Mouse (Mus musculus): ENCODE measurements around the gene Ano10. TPM values are rescaled to one million over a fixed set of nuclear protein-coding genes. Genes with fewer than 3 reads are reported as not detected.

Gene Ano10
- total RNA-seq, 2 experiments from 2014 or later, result 83.6 to 151 TPM

DNA sequence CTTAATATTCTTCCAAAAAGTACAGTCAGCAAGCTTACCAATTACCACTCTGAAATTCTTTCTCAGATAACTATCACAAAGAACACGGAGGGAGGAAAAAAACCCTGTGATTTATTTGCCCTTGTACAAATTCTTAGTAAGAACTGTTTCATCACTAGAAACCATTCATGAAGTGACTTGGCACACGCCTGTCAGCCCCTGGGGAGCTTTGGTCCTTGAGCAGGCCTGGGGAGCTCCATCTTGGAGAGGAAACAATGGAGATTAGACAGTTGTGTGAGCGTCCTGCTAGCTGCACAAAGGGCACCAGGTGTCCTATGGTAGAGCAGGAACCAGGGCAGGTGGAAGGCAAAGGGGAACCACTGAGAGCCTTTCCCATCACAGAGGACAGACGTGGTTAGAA lies 48.8 kb downstream of the Ano10 start:
- DNase-seq, result no peak

DNA sequence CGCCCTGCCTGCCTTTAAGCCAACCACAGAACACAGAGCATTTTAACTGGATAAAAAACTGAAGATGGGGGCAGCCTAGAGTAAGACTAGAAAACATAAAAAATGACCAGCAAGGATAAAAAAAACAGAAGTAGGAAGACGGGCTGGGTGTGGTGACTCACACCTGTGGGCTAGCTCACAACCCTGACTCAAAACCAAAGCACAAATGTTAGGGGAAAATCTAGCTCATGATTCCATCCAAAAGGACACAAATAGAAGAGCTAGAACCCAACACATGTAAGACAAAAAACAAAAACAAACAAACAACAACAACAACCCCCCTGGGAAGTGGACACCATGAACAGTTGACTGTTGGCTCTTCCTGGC lies 49.4 kb downstream of the Ano10 start:
- DNase-seq, result no peak

DNA sequence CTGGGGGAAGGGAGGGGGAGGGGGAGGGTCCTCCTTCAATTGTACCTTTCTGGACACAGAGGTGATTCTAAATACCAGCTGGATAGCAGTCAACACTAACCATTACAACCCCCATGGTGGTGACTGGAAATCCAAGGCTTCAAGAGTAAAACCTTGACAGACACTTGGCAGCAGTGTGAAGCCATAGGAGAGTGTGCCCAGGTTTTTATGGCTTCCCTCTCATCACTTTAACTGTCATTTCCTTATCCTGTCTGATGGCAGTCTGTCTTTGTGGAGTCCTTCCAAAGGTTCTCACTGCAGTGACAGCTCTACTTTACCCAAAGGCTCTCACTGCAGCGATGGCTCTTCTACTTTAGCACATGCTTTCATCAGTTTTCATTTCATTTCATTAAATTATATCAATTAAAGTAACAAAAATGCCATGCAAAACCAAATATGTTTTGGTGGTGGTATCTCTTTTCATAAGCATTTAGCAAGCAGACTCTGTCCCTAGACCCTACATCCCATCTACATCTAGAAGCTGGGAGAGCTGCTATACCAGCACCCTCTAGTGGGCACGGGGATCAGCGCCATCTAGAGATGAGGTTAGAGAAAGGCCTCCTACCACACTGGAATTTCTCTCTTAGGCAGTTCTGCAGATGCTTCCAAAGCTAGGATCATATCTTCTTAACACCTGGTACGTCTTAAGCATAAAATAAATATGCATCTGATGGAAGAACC lies 50.0 kb downstream of the Ano10 start:
- DNase-seq, result peak; percentile 60 to 76

DNA sequence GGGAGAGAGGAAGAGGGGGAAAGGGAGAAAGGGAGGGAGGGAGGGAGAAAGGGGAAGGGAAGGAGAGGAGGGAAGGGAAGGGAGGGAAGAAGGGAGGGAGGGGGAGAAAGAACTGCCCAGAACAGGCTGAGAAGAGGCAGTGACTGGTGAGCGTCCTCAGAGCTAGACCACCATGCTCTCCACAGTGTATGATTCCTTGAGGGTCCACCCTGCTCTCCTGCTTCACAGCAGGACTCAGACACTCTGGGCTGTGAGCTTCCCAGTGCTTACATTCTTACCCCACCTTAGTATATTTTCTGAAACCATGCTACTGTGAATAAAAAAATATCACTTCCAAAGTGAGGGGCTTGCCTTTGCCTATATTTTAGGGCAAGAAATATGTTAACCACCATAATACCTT lies 50.9 kb downstream of the Ano10 start:
- no peak for DNase-seq

DNA sequence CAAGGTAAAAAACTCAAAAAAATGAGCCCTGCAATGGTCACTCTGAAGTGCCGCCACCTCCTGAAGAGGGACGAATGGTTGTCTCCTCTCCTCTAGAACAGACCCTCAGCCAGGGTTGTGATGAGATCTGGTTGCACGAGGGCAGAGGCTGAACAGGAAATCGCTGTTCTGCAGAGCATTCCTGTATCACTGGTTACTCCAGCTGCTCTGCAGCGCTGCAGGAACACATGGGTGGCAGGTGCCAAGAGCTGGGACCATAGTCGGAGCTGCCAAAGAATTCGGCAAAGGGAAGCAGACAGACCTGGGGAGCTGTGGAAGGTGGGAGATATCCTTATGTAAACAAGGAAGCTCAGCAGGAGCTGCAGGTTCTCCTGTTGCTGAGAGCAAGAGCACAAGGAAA lies 51.4 kb downstream of the Ano10 start:
- no peak for DNase-seq

DNA sequence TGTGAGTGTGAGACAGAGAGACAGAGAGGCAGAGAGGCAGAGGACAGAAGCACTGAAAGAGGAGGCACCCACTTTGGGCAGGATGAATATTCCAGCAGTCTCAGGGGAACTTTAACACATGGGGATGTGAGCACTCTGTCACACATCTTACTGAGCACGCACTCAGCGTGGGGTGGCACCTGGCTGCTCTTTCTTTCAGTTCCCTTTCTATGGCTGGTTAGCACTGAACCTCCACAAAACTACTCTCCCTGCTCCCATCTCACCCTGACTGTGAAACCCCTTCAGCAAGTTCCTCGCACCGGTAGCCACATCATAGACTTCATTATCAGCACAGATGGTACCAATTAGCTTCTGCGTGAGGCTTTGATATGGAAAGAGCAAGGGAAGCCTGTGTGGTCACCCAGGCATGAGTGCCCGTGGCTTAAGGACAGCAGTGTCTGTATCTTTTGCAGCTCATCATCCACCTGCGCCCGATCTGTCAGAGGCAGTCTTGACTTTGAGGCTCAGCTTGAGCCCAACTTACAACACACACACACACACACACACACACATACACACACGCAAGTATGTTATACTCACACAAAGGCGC lies 52.3 kb downstream of the Ano10 start:
- DNase-seq, result no peak

DNA sequence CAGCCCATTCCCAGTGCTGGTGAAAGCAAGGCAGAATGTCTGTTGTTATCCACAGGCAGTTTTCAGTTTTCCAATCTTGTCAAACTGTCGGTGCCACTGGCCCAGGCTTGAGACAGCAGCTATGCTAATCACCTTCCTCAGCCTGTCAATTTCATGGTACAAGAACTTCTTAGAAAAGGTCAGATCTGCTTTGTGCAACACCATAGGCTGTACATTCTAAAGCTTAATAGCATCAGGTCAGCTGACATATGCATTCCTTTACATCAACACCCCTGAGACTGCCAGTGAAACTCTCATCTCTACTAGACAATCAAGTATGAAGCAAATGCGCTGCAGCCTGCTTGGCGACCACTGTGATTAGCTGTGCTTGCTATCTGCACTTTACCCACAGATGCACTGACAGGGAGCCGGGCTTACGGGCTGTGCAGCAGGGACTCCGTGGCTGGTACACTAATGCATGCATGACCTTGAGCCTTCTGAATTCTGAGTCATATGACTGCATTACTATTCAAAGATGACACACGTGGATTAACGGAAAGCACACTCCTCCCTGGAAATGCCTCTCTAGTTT lies 53.5 kb downstream of the Ano10 start:
- DNase-seq, result no peak

DNA sequence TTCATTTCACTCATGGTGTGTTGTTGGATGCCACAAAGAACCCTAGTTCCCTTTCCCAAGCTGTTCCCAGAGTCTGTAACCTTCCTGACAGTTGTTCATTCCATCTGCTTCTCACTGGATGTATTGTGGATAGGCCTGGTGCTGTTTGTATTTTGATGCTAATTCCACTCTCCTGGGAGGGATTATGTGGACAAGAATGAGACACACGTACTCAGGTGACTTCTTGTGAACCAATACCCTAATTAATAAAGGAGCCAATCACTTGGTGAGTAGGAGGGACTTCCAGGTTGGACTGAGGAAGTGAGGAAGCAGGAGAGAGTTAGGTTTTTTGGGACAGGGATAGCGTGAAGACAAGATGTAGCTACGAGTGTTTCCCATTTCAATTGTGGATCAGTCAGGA lies 59.5 kb downstream of the Ano10 start:
- DNase-seq, result no peak

DNA sequence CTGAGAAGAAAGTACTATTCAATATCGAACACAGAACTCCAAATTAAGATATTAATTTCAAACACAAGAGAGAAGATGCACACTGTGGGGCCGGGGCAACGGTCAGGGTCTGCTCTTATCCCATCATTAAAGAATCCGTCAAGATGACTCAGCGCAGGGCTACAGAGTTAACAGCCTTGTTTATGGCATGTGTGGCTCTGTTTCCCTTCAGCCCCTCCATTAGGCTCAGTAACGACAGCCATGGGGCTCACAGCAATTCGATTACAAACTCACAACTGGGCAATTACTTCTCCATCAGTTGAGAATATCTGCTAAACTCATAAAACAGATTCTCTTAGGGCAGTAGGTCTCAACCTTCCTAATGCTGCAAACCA lies 60.3 kb downstream of the Ano10 start:
- DNase-seq, result no peak

DNA sequence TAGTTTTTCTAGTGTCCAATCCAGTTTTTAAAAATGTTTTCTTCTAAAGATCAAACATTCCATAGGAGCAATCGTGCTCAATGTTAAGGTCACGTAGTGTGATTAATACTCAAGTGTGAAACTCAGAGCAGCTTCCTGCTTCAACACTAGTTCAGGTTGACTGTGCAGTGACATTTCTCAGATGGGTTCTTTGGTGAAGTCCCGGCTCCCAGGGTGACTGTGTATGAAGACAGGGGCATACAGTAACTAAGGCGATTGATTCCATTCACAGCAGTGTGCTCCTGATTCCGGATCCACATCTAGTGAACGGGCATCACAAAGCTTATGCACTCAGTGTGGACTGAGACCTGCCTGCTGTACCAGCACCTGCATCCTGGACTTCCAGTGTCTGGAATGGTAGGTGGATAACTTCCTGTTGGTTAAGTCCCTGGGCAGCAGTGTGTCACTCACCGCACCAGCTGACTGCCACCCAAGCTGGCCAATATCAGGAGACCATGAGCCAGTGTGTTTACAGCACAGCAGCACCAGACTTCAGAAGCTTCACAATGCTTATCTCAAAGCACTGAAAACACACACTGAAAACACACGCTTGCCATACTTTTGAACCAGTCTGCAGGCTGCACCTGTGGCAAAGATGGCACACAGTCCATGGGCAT lies 60.8 kb downstream of the Ano10 start:
- DNase-seq, result no peak

DNA sequence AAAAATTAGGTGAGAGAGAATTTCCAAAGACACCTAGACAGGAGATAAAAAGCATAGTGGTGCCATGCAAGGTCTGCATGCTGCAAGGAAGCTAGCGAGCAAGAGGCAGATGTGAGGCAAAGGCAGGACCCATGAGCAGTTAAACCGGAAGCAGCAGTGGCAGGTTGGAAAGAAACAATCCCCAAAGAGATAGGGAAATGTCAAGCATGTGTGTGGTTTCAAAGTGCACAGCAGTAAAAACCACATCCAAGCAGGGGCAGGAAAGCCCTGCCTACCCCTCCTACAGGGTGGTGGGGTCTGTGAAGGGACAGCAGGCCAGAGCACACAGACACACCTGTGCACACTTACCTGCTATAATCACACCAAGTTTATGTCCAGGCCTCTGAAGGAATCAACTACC lies 61.3 kb downstream of the Ano10 start:
- no peak for DNase-seq

DNA sequence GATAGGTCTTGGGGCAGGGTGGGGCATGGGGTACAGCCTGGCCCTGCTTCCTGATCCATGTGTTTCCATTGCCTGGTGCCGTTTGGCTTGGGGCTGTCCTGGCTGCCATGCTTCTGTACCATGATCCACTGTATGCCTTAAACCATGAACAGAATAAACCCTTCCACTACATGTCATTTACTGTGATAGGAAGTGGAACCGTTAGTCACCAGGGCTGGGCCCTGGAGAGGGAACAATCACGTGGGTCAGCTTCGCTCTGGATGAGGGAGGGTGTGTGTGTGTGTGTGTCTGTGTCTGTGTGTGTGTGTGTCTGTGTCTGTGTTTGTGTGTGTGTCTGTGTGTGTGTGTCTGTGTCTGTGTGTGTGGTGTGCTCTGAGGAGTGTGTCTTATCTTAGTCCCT lies 63.5 kb downstream of the Ano10 start:
- DNase-seq, result no peak

DNA sequence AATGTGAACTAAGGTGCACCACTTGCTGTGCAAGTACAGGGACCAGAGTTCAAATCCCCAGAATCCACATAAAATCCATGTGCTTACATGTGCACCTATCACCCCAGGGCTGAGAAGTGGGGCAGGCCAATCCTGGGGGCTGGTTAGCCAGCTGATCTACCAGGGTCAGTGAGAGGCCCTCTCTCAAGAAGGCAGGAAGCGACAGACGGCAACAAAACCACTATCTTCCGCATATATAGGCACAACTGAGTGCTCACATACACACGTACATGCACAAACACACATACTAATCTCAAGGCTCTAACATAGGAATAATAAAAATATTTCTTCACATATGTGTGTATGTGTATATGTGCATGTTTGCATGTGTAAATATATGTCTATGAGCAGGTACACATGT lies 67.8 kb downstream of the Ano10 start:
- DNase-seq, result no peak

DNA sequence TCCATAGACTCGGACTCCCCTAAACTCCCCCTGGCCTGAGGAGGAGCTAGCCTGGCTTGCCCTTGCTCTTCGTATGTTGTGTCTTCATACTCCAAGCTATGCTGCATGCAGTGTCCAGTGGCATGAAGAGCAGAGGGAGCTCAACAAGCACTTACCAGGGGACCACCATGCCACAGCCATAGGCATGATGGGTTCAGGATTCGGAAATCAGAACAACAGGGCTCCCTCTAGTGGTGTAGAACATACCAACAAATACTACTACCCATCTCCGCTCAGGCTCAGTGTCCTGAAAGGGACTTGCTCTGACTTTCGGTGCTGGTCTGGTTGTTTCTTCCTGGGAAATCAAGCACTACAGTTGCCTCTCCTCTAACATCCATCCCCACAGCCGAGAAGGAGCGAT lies 68.9 kb downstream of the Ano10 start:
- peak; percentile 31 to 70 for DNase-seq

DNA sequence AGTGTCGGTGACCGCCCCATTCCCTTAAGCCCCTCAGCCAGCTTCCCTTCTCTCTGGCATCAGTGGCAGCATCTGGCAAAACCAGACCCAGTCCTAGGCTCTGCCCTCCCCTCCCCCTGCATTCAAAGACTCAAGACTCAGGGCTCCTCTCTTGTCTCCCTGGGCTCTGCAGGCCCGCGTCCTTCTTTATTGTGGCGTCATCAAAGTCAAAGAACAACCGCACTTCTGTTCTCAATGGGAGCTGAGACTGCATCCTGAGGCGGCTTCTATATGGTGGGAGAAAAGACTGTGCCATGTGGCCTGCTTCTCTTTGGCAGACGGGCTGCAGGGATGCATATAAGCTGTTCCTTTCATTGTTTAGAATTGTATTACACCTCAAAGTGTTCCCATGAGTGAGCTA lies 71.2 kb downstream of the Ano10 start:
- no peak for DNase-seq

DNA sequence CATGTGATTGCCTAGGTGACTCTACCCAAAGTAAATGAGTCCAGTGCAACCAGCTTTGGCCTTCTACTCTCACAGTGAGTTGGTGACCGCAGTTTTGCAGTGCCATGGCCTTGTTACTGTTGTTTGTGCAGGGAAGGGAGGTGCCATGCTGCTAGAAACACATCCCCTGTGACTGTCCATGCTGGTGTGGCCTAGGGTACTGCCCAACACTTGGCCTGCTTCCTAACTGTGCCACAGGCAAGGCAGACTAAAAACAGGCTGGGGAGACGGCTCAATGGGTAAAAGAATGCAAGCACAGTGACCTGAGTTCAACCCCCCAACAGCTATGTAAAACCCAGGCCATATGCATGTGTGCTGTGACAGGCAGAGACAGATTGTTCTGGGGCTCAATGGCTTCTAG lies 74.3 kb downstream of the Ano10 start:
- DNase-seq, result no peak

DNA sequence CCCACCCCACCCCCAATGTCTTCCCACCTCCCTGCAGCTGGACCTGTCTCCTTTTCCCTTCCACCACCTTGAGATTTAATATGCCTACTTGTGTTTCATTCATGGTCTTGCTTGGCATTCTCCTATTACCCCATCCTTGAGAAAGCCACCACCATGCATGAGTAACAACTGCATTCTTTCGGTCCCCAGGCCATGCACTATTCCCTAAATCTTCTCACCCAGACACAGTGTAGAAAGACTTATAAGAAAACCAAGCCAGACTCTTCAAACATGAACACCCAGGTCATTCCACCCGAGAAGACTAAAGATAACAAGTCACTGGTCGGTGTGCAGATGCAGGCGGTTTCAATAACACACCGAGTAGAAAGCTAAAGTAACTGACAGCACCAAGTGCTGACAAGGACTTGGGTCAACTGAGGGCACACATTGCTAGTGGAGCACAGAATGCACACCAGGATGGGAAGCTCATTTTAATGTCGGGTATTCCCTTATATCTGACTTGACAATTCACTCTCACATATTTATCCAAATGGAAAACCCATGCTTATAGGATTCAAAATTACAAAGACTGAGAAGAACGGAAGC lies 77.2 kb downstream of the Ano10 start:
- DNase-seq, result no peak

DNA sequence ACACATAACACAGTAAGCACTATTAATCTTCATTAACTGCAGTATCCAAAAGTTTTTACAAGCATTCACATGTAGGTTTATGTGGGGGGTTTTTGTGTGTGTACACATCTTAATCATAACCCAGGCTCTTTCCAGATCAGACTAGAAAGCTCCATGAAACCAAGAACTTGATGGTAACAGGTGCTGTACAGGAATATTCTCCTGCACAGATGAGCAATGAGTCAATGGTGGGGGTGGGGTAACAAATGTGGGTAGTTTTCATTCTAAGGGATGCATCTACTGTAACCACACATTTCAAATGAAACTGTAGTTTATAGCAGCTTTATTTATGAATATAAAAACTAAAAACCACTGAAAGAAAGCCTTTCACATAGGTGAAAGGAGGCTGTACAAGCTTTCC lies 79.1 kb downstream of the Ano10 start:
- DNase-seq, result no peak

DNA sequence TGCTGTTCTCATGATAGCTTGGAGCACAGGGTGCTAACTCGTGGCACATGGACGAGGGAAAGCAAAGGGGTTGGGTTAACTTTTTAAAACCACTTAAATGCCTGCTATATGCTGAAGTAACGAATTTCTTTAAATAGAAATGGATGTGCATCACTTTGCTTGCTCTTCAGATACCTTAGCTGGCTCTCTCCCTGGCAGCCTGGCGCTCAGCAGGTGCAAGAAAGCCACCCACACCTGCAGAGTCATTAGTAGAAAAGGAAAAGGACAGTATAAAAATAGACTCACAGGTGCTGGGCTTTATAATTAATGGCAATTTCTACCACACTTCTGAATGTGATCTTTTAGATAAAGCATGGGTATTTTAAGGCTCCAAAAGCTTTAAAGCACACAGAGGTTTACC lies 85.9 kb downstream of the Ano10 start:
- no peak for DNase-seq

DNA sequence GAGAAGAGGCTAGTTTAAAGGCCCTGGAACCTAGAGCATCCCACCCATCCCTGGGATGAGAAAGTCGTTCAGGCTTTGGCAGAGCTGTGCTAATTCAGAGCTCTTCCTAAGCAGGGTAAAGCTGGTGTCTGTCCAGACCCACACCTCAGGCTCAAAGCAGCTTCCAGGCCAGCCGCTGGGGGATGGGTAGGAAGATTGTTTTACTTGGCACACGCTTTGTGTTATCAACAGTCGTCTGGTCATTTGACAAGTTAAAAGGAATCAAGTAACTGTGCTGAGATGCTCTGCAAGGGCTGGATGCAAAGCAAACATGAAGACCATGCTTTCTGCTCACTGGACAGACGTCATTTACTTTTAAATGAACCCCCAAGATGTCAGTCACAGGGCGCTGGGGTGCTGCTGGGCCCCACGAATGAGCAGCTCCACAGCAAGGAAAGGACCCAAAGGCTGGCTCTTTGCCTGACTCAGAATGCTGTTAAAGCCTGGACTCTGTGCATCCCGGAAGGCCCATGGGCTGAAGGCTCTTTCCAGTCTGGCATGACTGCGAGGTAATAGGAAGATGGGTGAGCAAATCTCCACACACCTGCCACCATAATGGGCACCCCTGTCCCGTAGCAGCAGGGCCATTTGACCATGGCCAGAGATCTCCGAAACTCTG lies 88.6 kb downstream of the Ano10 start:
- DNase-seq, result peak; percentile 51 to 61

DNA sequence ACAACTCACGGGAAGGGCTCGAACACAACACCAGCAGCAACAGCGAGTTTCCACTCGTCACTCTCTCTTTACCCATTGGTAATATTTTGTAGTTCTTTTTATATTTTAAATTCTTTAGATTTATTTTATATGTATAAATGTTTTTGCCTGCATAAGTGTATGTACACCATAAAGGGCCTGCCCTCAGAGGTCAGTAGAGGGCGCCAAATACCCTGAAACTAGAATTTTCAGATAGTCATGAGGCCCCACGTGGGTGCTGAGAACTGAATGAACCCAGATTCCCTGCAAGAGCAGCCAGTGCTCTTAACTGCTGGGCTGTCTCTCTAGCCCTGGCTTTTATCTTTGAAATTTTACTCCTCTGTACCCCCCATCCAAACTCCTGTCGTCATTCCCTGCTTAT lies 89.7 kb downstream of the Ano10 start:
- no peak for DNase-seq

DNA sequence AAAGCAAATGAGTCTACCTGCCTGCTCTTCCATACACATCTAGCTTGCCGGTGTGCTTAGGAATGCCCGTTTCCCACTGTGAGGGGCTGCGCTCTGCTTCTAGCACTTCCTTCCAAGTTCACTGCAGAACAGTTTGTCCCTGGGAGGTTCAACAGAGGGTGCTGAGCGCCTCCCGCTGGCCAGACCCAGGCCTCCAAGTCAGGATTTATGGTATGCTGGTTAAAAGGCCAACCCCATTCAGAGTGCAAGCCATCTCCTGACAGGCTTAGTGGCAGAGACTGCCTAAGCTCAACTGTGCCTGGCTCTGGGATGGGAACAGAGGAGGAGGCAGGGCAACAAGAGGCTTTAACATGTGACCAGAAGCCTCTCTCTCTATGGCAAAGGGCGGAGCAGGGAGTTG lies 95.0 kb downstream of the Ano10 start:
- peak; percentile 89 to 91 for DNase-seq

DNA sequence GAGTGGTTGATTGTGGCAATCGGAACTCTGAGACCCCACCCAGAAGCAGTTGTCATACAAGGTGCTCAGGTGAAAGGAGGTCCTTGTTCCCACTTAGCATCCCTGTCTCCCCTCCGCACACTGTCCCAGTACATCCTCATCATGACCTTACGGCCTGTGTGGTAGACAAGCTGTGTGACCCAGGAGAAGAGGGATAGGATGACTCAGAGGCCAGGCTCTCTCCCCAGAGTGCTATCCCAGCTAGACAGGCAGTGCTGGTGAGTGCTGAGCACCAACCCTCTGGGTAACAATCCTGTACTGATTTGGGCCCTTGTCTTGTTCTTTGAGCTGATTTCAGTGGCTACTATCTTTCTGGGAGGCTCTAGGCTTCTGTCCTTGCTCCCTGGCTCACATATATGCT lies 95.6 kb downstream of the Ano10 start:
- DNase-seq, result peak; percentile 35
